Mouse (Mus musculus): ENCODE results near the gene Fbxl15. TPM values are rescaled to one million over a fixed set of nuclear protein-coding genes. Genes with fewer than 3 reads are reported as not detected.

The Fbxl15 gene
- polyA plus RNA-seq, 1 experiment from 2014 or later = 13.9 TPM

- DNase-seq (ENCODE audit: low read depth, low spot score) (no peak), ATAC-seq (no peak)
- POLR2A ChIA-PET = interaction anchor here (1.4 to 1.9 kb wide), 4 partner anchors 8 to 13 kb away, joined by 4 to 7 read pairs (median 5); partner anchors contain the start of gene Fbxl15
- CTCF ChIA-PET = interaction anchor here (0.8 to 1.1 kb wide), 3 partner anchors 9 to 13 kb away, joined by 3 read pairs; partner anchors contain the start of genes Fbxl15 and Nfkb2
- H3K27me3 ChIP-seq = peaks cover 14% of the 10 kb centered on the region
- in situ Hi-C loops (cut with MboI; ENCODE audit: low pct_unique_long_range_greater_than_20kb) = no loop called here
- TF ChIP-seq CTCF (IDR thresholded peaks at IDR 0.05) = no peak
Measured at GRCm38 (mm10) chr19:46314872-46315742, 12.9 kb upstream of the Fbxl15 start.

DNA sequence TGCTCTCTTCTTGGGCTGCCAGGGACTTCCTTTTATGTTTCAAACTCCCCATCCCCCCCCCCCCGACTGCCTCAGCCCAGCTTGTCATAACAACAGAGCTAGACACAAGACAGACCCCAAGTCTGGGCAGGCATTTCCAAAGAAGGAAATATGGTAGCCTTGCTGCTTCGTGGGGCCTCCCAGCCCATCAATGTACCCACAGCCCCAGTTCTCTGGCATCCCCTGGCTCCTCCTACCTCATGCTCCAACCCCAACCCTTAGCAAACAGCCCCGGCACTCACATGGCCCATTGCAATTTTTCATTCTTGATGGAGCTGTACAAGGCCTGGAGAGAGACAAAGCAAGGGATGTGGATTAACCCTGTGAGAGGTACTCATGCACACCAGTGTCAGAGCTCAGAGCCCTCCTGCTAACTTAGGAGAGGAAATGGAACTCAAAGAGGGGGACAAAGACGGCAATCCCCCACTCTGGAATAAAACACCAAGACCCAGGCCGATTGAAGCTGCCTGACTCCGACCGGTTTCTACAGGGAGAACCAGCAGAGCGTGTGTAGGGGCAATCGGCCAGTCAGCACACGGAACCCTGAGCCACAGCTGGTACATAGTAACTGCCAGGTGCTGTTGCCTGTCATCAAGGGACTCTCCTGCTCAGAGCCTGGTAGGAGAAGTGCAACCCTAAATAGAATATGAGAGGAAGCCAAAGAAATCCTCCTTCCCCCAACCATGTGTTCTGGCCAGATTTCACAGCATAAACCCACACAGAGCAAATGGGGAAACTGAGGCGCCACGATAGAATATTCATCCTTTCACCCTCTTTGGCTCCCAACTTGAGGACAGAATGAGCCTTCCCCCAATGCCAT lies 12.0 kb upstream of the Fbxl15 start:
- ChIA-PET POLR2A (interaction anchor here (0.7 to 1.9 kb wide), 5 partner anchors 9 to 14 kb away, joined by 4 to 7 read pairs (median 5); partner anchors contain the start of gene Fbxl15), CTCF (no interaction called here)
- peaks cover 14% of the 10 kb centered on the region for H3K27me3 ChIP-seq
- ATAC-seq = no peak
- no peak for DNase-seq (ENCODE audit: low read depth, low spot score)
- in situ Hi-C loops (cut with MboI; ENCODE audit: low pct_unique_long_range_greater_than_20kb) = no loop called here
- no peak for TF ChIP-seq CTCF (IDR thresholded peaks at IDR 0.05)

DNA sequence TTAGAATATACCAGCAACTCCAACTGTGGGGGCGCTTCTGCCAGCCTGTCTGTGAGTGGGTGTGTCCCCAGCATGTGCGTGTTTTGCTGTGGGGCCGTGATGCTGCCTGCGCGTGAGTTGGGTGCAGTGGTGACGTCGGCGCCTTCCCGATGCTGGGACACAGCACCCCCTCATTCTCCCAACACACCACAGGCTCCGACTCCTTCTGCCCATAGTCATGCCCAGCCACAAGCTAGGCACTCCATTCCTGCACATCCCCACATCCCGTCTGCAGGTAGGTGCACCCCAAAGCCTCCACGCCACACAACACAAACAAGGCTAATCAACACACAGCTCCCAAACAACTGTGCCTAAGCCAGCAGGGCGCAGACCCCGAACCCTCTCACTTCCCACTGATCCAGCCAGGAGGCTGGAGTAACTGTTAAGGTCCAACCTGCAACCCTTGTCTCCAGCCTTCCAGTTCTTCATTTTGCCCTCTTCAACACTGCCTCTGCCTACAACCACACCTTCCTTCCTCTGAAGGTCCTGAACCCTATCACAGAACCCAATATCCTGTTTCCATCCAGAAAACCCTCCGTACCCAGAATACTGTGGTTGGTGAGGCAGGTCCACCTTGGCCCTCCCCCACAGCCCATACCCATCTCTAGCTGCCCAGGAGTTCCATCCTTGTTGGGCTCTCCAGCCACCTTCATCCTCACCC lies 11.0 kb upstream of the Fbxl15 start:
- in situ Hi-C loops (cut with MboI; ENCODE audit: low pct_unique_long_range_greater_than_20kb) = no loop called here
- ChIA-PET CTCF (no interaction called here), POLR2A (interaction anchor here (0.7 to 1.4 kb wide), 2 partner anchors 10 to 12 kb away, joined by 5 read pairs; no protein-coding TSS in a partner anchor)
- no peak for DNase-seq (ENCODE audit: low read depth, low spot score)
- TF ChIP-seq CTCF (IDR thresholded peaks at IDR 0.05) = no peak
- peaks cover 14% of the 10 kb centered on the region for H3K27me3 ChIP-seq
- no peak for ATAC-seq

- no peak for DNase-seq (ENCODE audit: low read depth, low spot score)
- ChIA-PET CTCF (interaction anchor here (1.0 kb wide), 1 partner anchor 11 kb away, joined by 3 read pairs; the partner anchor contains the start of gene Fbxl15), POLR2A (no interaction called here)
- in situ Hi-C loops (cut with MboI; ENCODE audit: low pct_unique_long_range_greater_than_20kb) = no loop called here
- H3K27me3 ChIP-seq = peaks cover 14% of the 10 kb centered on the region
- no peak for TF ChIP-seq CTCF (IDR thresholded peaks at IDR 0.05)
- ATAC-seq = no peak
Measured at GRCm38 (mm10) chr19:46317546-46317885, 10.5 kb upstream of the Fbxl15 start.

DNA sequence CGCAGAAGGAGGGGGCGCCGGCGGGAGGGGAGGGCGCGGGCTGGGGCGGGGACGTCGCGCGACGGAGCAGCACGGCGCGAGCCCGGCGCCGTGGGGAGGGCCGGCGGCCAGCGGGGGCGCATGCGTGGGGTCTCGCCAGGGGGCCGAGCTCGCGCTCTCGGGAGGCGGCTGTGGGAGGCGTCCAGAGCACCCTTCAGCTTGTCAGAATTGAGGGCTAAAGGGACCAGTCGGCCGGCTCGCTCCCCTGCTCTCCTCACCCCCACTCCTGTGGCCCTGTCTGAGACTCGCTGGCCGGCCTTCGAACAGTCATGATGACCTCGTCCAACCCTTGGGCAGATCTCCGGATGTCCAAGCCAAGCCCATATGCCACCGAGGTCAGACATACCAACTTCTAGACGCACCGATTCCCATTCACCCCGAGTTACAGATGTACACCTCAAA lies 9.9 kb upstream of the Fbxl15 start:
- ChIA-PET CTCF (interaction anchor here (1.0 to 1.4 kb wide), 2 partner anchors 10 to 14 kb away, joined by 3 to 4 read pairs; partner anchors contain the start of genes Fbxl15 and Nfkb2), POLR2A (interaction anchor here (0.6 kb wide), 2 partner anchors 64 to 178 kb away, joined by 3 read pairs; no protein-coding TSS in a partner anchor)
- DNase-seq (ENCODE audit: low read depth, low spot score) = no peak
- no peak for TF ChIP-seq CTCF (IDR thresholded peaks at IDR 0.05)
- peaks cover 14% of the 10 kb centered on the region for H3K27me3 ChIP-seq
- no peak for ATAC-seq
- in situ Hi-C loops (cut with MboI; ENCODE audit: low pct_unique_long_range_greater_than_20kb) = no loop called here

GRCm38 (mm10) chr19:46318586-46319378 lies 9.2 kb upstream of the Fbxl15 start:
- H3K27me3 ChIP-seq = peaks cover 14% of the 10 kb centered on the region
- no peak for TF ChIP-seq CTCF (IDR thresholded peaks at IDR 0.05)
- POLR2A ChIA-PET = interaction anchor here (0.6 to 1.9 kb wide), 4 partner anchors 8 to 178 kb away, joined by 3 to 4 read pairs (median 3); partner anchors contain the start of gene Sufu
- ATAC-seq (no peak), DNase-seq (ENCODE audit: low read depth, low spot score) (no peak)
- in situ Hi-C loops (cut with MboI; ENCODE audit: low pct_unique_long_range_greater_than_20kb) = no loop called here
- CTCF ChIA-PET = interaction anchor here (0.9 to 1.4 kb wide), 4 partner anchors 9 to 14 kb away, joined by 3 to 5 read pairs (median 4); partner anchors contain the start of genes Fbxl15 and Nfkb2

GRCm38 (mm10) chr19:46320076-46320785 lies 7.8 kb upstream of the Fbxl15 start:
- ATAC-seq = no peak
- POLR2A ChIA-PET = interaction anchor here (1.9 kb wide), 1 partner anchor 10 kb away, joined by 4 read pairs; no protein-coding TSS in a partner anchor
- in situ Hi-C loops (cut with MboI; ENCODE audit: low pct_unique_long_range_greater_than_20kb) = no loop called here
- peaks cover 19% of the 10 kb centered on the region for H3K27me3 ChIP-seq
- CTCF ChIA-PET = interaction anchor here (0.8 kb wide), 1 partner anchor 11 kb away, joined by 3 read pairs; no protein-coding TSS in a partner anchor
- DNase-seq (ENCODE audit: low read depth, low spot score) = no peak
- TF ChIP-seq CTCF (IDR thresholded peaks at IDR 0.05) = no peak

DNA sequence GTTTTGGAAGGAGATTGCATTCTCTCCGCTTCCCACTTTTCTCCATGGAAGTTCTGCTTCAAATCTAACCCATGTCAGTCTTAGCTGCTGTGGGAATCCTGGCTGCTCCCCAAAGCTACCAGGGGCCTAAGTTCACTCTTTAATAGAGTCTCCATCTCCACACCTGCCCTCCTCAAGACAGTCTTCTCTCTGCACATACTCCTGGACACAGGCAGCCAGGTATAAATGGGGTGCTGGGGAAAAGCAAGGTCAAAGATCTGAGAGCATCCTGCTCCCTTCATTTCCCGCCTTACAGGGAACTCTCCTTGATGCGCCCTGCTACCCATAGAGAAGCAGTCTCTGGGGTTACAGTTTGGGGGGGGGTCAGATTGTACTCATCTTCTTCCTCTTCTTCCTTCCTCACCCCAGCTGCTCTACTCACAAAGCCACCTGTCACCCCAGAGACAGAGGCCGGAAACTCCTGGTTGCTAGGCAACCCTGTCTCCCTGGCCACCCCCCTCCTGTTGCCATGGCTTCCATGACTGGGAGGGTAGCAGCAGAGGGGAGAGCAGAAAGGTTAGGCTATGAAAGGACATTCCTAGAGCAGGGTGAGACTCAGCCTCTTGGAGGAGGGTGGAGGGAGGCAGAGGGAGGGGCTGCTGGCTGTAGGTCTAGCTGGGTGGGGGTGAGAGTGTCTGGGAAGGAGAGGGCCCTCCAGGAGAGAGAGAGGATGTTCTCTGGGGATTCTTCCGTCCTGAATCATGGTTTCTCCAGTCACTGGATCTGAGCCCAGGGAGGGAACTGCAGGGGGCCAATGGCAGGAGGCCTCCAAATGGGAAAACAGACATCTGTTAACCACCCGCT lies 6.7 kb upstream of the Fbxl15 start:
- in situ Hi-C loops (cut with MboI; ENCODE audit: low pct_unique_long_range_greater_than_20kb) = no loop called here
- DNase-seq (ENCODE audit: low read depth, low spot score) (no peak), ATAC-seq (peak; percentile 12)
- H3K27me3 ChIP-seq = peaks cover 22% of the 10 kb centered on the region
- ChIA-PET CTCF (interaction anchor here (0.7 kb wide), 1 partner anchor 1361 kb away, joined by 3 read pairs; no protein-coding TSS in a partner anchor), POLR2A (no interaction called here)
- TF ChIP-seq CTCF (IDR thresholded peaks at IDR 0.05) = no peak
